Mouse (Mus musculus) splenic B cell, adult 2 months (primary cell): ENCODE measurements around the gene Tcf7l2.
A peak's percentile ranks its signal among the peaks of the same experiment; 100 is the strongest.

Experiments
- DNase-seq: peaks from one replicate; pipeline ENCODE4 v3.0.0-alpha.2; 2011; ENCODE audit warnings: low read depth, low spot score
- H3K27me3 ChIP-seq: 2 replicates; pipeline ENCODE4 v1.6.1; 2012; ENCODE audit warnings: mild to moderate bottlenecking, low read length, moderate library complexity, mixed read lengths; ENCODE audit not compliant: control insufficient read depth, poor library complexity, insufficient read depth, severe bottlenecking
- H3K36me3 ChIP-seq: 2 replicates; pipeline ENCODE4 v1.6.1; 2012; ENCODE audit warnings: mild to moderate bottlenecking, low read length, moderate library complexity, mixed read lengths; ENCODE audit not compliant: control insufficient read depth, poor library complexity, insufficient read depth, severe bottlenecking

Tcf7l2 gene

DNA sequence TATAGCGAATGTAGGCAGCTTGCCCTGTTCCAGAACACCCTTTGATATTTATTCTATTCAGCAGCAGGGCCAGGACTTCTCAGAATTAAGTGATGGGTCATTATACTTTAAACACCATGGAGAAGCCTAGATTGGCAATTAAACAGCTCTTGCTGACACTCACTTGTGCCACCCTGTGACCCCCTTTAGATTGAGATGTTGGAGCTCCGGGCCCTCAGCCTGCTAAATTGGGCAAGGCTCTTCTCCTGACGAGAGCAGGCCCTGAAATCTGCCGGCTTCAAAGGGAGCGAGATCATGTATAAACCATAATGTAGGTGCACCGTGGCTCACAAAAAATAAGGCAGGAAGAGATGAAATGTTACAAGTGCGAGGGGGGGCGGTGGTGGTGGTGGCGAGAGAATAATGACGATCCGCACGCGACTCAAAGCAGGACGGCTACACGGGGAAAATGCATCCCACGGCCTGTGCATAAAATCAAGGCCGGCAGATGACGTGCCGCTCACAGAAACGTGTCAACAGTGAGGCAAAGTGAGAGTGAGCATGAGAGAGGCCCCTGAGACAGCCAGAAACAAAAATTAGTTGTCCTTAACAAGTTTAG, 173.1 kb downstream of the Tcf7l2 start:
- no peaks in the 10 kb centered on the region for H3K36me3 ChIP-seq
- no peak for DNase-seq
- H3K27me3 ChIP-seq = no peaks in the 10 kb centered on the region

DNA sequence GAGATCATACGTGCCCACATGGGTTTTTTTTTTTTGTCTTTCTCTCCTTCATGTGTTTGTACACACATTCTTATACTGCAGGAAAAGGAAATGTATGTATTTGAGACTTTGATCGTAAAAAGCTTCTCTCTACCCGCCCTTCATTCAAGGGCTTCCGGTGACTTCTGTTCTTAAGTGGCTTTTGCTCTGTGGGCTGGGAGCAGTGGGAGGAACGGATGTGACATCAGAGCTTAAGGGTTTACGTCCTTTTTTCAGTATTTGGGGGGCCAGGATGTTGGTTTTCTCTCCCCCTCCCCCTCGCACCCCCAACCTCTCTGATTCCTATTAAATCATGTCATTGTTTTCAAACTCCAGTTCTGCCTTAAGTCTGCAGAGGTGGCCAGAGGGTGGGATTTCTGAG, 173.9 kb downstream of the Tcf7l2 start:
- Histone ChIP-seq H3K36me3 (no peaks in the 10 kb centered on the region), H3K27me3 (no peaks in the 10 kb centered on the region)
- peak; percentile 55 for DNase-seq

DNA sequence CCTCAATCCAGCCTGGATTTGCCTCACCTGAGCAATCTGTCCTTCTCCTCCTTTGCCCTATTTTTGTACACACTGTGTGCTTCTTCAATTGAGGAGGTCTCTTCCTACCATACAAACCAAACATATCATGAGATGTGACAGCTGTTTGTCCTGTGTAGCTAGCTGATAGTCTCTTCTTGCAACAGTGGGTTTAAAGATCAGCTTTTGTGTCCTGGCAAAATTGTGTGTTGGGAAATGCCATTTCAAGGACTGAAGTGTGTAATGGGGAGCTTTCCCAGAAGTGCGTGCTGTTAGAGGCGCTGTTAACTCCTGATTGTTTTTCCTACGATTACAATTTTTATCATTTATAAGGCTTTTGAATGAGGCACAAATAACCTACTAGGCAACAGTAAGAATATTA, 174.6 kb downstream of the Tcf7l2 start:
- Histone ChIP-seq H3K27me3 (no peaks in the 10 kb centered on the region), H3K36me3 (no peaks in the 10 kb centered on the region)
- DNase-seq = no peak

DNA sequence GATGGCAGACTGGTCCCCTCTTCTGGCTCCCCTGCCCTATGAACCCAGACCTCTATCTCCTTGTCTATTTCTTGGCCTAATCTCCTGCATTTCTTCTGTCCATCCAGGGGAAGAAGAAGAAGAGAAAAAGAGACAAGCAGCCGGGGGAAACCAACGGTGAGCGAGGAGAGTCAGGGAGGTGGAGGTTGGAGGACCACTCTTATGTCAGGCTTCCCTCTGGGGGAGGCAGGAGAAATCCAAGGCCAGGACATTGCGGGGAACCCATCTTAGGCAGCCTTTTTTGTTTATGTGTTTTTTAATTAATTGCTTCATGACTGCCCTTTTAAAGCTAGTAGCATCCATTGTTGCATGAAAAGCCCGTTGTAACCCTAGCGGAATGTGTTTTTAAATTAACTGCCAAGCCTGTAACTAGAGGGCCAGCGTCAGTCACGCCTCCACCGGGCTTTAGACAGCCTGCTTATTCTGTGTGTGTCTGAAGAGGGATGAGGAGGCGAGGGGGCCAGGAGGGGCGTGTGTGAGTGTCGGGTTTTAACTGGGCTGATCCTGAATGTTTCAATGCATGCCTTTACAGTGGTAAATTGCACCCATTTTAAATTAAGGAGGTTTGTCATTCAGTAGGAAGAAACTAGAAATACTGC, 182.3 kb downstream of the Tcf7l2 start:
- no peak for DNase-seq
- Histone ChIP-seq H3K36me3 (no peaks in the 10 kb centered on the region), H3K27me3 (no peaks in the 10 kb centered on the region)

DNA sequence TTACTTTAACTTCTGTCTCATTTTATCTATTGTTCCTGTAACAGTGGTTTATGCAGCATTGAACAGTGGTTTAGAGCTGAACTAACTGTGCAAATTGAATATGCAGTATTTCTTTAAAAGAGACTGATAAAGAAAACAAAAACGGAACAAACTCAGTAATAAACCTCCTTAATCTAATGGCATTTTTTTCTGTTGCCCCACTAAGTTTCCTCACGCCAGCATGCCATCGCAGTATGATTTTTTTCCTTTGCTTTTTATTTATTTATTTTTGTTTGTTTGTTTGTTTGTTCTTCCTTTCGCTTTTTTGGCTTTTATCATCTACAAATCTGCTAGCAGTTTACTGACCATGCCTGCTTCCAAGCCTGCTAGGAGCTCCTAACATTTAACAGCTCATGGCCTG, 183.2 kb downstream of the Tcf7l2 start:
- Histone ChIP-seq H3K27me3 (no peaks in the 10 kb centered on the region), H3K36me3 (no peaks in the 10 kb centered on the region)
- no peak for DNase-seq

DNA sequence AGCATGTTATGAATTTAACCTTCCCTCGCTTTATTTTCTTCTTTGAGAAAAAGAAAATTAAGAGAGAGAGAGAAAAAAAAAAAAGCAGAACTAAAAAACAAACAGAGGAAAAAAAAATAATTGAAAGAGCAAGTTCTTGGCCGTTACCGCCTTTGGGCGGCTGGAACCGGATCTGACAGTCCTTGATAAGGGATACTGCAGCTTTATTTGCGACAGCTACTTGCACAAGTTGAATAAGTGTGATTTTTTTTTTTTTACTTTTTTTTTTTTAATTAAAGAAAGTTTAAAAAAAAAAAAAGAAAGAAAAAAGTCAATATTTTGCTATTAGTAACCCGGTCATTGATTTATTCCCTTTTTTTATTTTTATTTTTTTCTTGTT, 183.8 kb downstream of the Tcf7l2 start:
- no peak for DNase-seq
- Histone ChIP-seq H3K27me3 (no peaks in the 10 kb centered on the region), H3K36me3 (no peaks in the 10 kb centered on the region)

DNA sequence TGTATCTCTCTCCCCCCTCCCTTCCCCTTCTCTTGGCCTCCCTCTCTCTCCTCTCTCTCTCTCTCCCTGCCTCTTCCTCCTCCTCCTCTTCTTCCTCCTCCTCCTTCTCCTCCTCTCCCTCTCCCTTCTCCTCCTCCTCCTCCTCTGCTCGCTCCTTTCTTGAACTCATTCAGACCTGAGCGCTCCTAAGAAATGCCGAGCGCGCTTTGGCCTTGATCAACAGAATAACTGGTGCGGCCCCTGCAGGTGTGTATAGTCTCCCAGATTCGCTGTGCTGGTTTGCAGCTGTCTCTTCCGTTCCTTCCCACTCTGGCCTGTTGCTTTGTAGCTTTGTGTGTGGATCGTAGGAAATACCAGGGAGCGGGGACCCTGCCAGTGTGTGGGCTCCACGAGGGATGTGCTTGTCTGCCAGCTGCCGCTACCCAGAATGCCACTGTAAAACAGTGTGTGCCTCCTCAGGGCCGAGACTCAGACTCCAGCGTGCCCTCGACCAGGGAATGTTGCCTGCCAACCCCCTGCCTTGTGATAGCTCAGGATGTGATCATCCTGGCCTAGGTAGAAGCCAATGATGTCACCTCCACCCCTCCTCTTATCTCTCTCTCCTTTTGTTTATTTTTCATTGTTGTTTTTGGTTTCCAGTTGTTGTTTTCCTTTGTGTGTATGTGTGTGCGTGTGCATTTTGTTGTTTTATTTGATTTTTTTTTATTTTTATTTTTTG, 184.3 kb downstream of the Tcf7l2 start:
- DNase-seq = no peak
- Histone ChIP-seq H3K36me3 (no peaks in the 10 kb centered on the region), H3K27me3 (no peaks in the 10 kb centered on the region)

DNA sequence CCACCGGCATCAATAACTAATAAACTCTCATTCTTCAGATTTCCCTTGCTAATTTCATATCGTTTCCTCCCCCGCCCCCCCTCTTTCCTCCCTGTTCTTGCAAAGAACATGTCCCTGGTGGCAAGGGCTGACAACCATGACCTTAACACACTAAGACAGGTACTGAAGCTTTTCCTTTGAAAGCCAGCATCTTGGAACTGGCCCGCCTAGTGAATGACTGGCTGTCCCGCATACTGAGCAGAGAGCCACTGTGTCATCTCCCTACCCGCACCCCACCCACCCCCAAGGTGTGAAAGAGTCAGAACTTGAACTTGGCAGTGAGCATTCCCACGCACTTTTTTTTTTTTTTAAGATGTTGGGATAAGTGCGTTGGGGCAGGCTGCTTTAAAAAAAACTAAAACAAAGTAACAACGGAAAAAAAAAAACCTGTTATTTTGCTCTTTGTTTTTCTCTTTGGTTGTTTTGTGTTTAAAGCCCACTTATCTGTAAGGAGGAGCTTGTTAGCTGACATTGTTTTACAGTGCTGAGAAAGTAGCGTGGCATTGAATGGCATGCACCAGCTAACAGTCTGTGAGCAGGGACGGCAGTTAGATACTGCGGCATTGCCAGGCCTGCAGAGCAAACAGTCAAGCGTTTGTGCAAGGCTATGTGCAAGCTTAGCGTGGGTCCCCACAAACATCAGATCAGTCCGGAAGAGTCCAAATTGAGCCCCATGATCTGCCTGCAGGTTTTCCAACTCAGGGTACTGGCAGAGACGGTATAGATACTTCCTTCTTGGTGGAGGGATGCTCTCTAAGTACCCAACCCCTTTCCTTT, 185.4 kb downstream of the Tcf7l2 start:
- H3K27me3 ChIP-seq = no peaks in the 10 kb centered on the region
- no peak for DNase-seq
- no peaks in the 10 kb centered on the region for H3K36me3 ChIP-seq

DNA sequence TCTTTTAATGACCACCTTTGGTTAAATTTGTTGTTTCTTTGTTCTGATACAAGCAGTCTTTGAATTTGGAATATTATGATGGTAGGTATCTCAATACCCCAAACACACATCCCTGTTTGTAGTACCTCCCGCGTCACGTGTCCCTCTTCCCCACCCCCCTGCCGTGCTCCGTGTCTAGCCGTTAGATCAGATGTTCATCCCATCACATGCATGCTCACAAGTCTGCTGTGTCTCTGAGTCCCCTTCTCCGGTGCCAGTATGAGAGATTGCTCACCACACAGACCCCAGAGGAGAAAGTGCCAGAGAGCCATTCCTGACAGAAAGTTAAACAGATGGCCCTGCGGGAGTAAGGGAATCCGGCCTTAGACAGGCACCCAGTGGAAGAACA, 186.0 kb downstream of the Tcf7l2 start:
- no peaks in the 10 kb centered on the region for H3K27me3 ChIP-seq
- no peak for DNase-seq
- no peaks in the 10 kb centered on the region for H3K36me3 ChIP-seq

DNA sequence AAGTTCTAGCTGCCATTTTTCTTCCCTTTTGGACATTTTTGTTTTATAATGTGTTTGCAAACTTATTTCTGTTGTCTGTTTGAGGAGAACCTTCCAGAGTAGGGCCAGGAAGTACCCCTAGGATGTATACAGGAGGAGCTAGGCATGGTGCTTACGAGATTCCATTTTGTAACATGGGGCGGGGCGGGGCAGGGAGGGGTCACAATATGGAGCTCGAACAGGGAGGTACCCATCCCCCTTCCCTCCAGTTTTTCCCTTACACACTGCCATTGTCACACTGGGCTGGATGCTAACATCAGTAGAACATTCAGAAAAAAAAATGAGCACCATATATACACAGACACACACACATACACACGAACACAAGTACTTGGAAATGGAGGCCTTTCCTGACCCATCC, 187.1 kb downstream of the Tcf7l2 start:
- no peak for DNase-seq
- Histone ChIP-seq H3K27me3 (no peaks in the 10 kb centered on the region), H3K36me3 (no peaks in the 10 kb centered on the region)

DNA sequence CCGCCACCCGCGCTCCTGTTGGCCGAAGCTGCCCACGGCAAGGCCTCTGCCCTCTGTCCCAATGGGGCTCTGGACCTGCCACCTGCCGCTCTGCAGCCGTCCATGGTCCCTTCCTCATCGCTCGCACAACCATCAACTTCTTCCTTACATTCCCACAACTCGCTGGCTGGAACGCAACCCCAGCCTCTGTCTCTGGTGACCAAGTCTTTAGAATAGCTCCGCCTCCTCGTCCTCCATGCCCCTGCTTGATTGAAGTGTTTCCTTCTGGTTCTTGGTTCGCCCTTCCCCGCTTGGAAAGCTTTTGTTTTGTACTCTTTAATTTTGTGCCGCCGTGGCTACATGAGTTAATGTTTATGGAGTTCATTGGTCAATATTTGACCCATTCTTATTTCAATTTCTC, 190.0 kb downstream of the Tcf7l2 start:
- H3K36me3 ChIP-seq = no peaks in the 10 kb centered on the region
- H3K27me3 ChIP-seq = no peaks in the 10 kb centered on the region
- DNase-seq = no peak

DNA sequence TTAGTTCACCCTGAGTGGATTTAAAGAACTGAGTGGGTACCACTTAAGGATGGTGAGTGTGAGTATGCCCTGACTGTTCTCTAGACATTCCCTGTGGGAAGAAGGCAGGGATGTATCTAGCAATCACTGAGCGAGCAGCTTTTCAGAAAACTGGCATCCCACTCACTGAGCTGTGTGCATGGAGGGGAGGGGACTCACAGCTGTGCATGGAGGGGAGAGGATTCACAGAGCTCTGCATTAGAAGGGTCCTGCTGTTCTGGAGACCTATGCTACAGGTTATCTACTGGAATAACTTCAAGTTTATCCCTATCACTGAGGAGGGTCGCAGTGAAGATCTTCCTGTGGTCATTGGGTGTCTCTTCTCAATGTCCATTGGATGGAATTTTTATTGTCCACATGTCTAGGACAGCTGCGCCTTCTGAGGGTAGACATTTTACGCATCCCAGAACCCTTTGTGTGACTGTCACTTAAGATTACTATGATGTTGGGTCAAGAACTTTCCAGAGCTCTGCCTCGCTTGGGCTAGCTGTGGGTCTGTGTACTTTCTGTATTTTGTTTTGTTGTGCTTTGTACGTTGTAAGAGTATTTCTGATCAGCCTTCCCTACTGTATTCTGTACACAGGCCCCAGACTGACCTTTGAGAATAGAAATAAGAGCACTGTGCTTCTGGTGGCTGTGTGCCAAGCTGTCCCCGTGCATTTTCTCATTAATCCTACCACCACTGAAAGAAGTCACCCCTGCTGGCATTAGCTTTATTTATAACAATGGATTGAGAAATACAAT, 192.5 kb downstream of the Tcf7l2 start:
- DNase-seq = no peak
- Histone ChIP-seq H3K36me3 (no peaks in the 10 kb centered on the region), H3K27me3 (no peaks in the 10 kb centered on the region)

DNA sequence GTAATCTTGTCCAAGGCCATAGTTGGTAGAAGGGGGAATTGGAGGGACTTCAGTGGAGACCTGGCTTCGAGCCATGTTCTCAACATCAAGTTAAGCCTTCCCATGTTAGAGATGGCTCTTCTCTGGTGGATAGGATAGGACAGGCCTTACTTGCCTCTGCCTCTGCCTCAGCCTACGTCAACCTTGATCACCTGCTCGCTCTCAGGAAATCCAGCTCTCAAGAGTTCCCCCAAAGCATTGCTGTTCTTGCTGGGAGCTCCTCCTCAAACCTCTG, 193.0 kb downstream of the Tcf7l2 start:
- Histone ChIP-seq H3K27me3 (no peaks in the 10 kb centered on the region), H3K36me3 (no peaks in the 10 kb centered on the region)
- no peak for DNase-seq

DNA sequence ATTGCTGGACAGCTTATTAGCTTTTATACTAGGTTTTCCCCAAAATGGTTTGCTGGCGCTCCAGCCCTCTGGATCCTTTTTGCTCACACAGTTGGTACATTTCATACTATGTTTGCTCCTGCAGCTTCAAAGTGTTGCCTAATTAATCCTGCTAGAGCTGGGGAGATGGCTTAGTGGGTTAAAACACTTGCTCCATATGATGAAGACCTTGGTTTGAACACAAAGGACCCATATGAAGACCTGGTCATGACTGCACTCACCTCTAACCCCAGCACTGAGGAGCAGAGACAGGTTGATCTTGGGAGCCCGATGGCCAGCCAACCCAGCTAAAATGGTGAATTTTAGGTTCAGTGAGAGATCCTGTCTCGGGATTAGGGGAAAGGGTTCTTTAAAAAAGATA, 195.4 kb downstream of the Tcf7l2 start:
- DNase-seq = no peak
- Histone ChIP-seq H3K36me3 (no peaks in the 10 kb centered on the region), H3K27me3 (no peaks in the 10 kb centered on the region)
